Mouse (Mus musculus) CH12.LX (cell line): ENCODE results near the gene Kdm5b.

Experiments used
- CHD2 ChIP-seq: IDR thresholded peaks from 2 replicates; pipeline ENCODE4 v1.6.1; 2011; ENCODE audit warnings: low read length, improper control_type of control experiment
- CTCF ChIP-seq, 2 experiments: IDR thresholded peaks in 1 of 2; conservative IDR thresholded peaks in 1 of 2; 2 replicates each; pipeline ENCODE4 v1.5.1; 2011 to 2012; ENCODE audit warnings: low read depth in 2 of 2, low read length in 2 of 2, improper control_type of control experiment in 1 of 2, inconsistent platforms in 1 of 2, mild to moderate bottlenecking in 1 of 2, moderate library complexity in 1 of 2
- E2F4 ChIP-seq: IDR thresholded peaks from 2 replicates; pipeline ENCODE4 v1.6.1; 2011; ENCODE audit warnings: low read depth, low read length, improper control_type of control experiment; ENCODE audit not compliant: insufficient replicate concordance
- EP300 ChIP-seq: IDR thresholded peaks from 2 replicates; pipeline ENCODE4 v1.6.1; 2011; ENCODE audit warnings: low read length, improper control_type of control experiment
- HCFC1 ChIP-seq: IDR thresholded peaks from 2 replicates; pipeline ENCODE4 v1.6.1; 2012; ENCODE audit warnings: low read depth, mild to moderate bottlenecking, inconsistent platforms, low read length, improper control_type of control experiment
- JUND ChIP-seq: conservative IDR thresholded peaks from 2 replicates; pipeline ENCODE4 v1.6.1; 2011; ENCODE audit warnings: low read depth, low read length, improper control_type of control experiment
- MAX ChIP-seq: IDR thresholded peaks from 2 replicates; pipeline ENCODE4 v1.6.1; 2011; ENCODE audit warnings: low read length, improper control_type of control experiment
- MYC ChIP-seq: IDR thresholded peaks from 2 replicates; pipeline ENCODE4 v1.6.1; 2011; ENCODE audit warnings: low read depth, mild to moderate bottlenecking, improper control_type of control experiment, low read length
- POLR2A ChIP-seq: IDR thresholded peaks from 2 replicates; pipeline ENCODE4 v1.6.1; 2011; ENCODE audit warnings: low read depth, mild to moderate bottlenecking, improper control_type of control experiment, low read length
- RCOR1 ChIP-seq: conservative IDR thresholded peaks from 2 replicates; pipeline ENCODE4 v1.6.1; 2012; ENCODE audit warnings: low read depth, mild to moderate bottlenecking, inconsistent platforms, low read length, improper control_type of control experiment
- SIN3A ChIP-seq: IDR thresholded peaks from 2 replicates; pipeline ENCODE4 v1.6.1; 2012; ENCODE audit warnings: low read length, improper control_type of control experiment, inconsistent platforms

DNA sequence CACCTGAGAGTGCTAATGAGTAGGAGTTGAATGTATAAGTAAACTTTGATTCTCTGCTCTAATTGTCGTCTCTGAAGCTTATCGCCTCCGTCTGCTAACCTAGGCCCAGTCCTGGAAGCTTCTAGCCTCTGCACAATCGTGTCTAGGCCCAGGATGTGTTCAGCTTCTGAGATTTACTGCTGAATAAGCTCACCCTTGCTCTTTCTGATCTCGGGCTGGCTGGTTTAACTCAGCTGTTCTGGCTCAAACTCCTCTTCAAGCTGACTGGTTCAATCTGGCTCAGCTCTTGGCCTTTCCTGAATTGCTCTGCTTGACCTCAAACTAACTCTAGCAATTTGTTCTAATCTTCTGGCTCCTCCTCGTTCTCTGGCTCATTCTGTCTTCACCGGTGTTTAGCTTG, 100.2 kb downstream of the Kdm5b start:
- TF ChIP-seq POLR2A (no peak), CTCF (conservative IDR thresholded peaks at IDR 0.05 in 1 of 2, IDR thresholded peaks at IDR 0.05 in 1 of 2; ENCODE audit: low read depth in 2 of 2, low read length in 2 of 2) (no peak), SIN3A (no peak), JUND (no peak), HCFC1 (no peak), RCOR1 (no peak), EP300 (no peak), MYC (no peak), CHD2 (no peak), MAX (no peak), E2F4 (no peak)
